Comparison of ENCODE assay signal across 29 mouse cellular contexts in genomic region chr2:167858346-167858745, GRCm38 (mm10).
A peak's percentile ranks its signal among the peaks of the same experiment; 100 is the strongest.
DNase-seq lines count a peak whose midpoint lies in the region; ATAC-seq and TF ChIP-seq lines count a peak whose summit lies in the region.
"Had no signal": no experiment of that assay in that cellular context is flagged by ENCODE, and none has a peak within 500 bp of the region (broad histone marks: within the 10 kb centered on the region; RNA-seq: fewer than 3 reads in every experiment).

No protein-coding gene starts in this region.

- TF ChIP-seq EP300 in liver, postnatal 0 days (IDR thresholded peaks at IDR 0.05; ENCODE audit: low read depth) = no peak

- ATAC-seq in heart, embryonic 11.5 days (replicated peaks; ENCODE audit: insufficient number of reproducible peaks, low FRiP score, low TSS enrichment) = no peak
- no peak for ATAC-seq in hindbrain, embryonic 11.5 days (ENCODE audit: low FRiP score)
- ATAC-seq in hindbrain, embryonic 14.5 days (ENCODE audit: low FRiP score) = no peak
- ATAC-seq in liver, postnatal 0 days = no peak
- ATAC-seq in liver, embryonic 11.5 days (replicated peaks; ENCODE audit: low FRiP score) = no peak
- ATAC-seq: activated CD4-positive, CD25-positive, alpha-beta regulatory T cell, adult 4 months; CD4-positive, CD25-positive, alpha-beta regulatory T cell, adult 4 months; forebrain, embryonic 14.5 days; forebrain, embryonic 16.5 days; Patski had no signal

- no peak for TF ChIP-seq CTCF in liver, postnatal 0 days (IDR thresholded peaks at IDR 0.05; ENCODE audit: low read depth)

- no peak overlapping the region for H3K4me2 ChIP-seq in heart, embryonic 11.5 days
- H3K4me2 ChIP-seq in hindbrain, embryonic 11.5 days (replicated peaks; ENCODE audit: low read depth, low read length) = no peak overlapping the region
- H3K4me2 ChIP-seq in hindbrain, embryonic 14.5 days (replicated peaks) = no peak overlapping the region
- no peak overlapping the region; the same call in 1 of the 2 replicates for H3K4me2 ChIP-seq in liver, postnatal 0 days (ENCODE audit: low read depth, low read length)
- no peak overlapping the region for H3K4me2 ChIP-seq in liver, embryonic 11.5 days
- H3K4me2 ChIP-seq: embryonic facial prominence, embryonic 13.5 days; embryonic facial prominence, embryonic 15.5 days; forebrain, embryonic 12.5 days had no signal

- H3K36me3 ChIP-seq in heart, embryonic 10.5 days = no peaks in the 10 kb centered on the region
- H3K36me3 ChIP-seq in heart, embryonic 11.5 days (ENCODE audit: control insufficient read depth, insufficient read depth, low read length) = no peaks in the 10 kb centered on the region
- no peaks in the 10 kb centered on the region for H3K36me3 ChIP-seq in hindbrain, embryonic 11.5 days (ENCODE audit: control insufficient read depth, insufficient read depth, low read length)
- H3K36me3 ChIP-seq in hindbrain, embryonic 14.5 days (replicated peaks; ENCODE audit: control insufficient read depth, insufficient read depth) = no peaks in the 10 kb centered on the region
- H3K36me3 ChIP-seq in liver, postnatal 0 days (replicated peaks; ENCODE audit: insufficient read depth, low read length) = no peaks in the 10 kb centered on the region
- no peaks in the 10 kb centered on the region for H3K36me3 ChIP-seq in liver, embryonic 11.5 days (ENCODE audit: control insufficient read depth, insufficient read depth, low read length)
- H3K36me3 ChIP-seq: embryonic facial prominence, embryonic 13.5 days; embryonic facial prominence, embryonic 15.5 days; forebrain, embryonic 10.5 days; forebrain, embryonic 12.5 days; G1E had no signal

- H3K4me1 ChIP-seq in heart, embryonic 10.5 days = peaks cover 74% of the 10 kb centered on the region
- H3K4me1 ChIP-seq in heart, embryonic 11.5 days (ENCODE audit: control insufficient read depth, insufficient read depth, low read length) = peaks cover 32% of the 10 kb centered on the region
- H3K4me1 ChIP-seq in hindbrain, embryonic 11.5 days (replicated peaks; ENCODE audit: control insufficient read depth, insufficient read depth, low read length) = no peaks in the 10 kb centered on the region; the same call in 1 of the 2 replicates
- H3K4me1 ChIP-seq in hindbrain, embryonic 14.5 days (replicated peaks; ENCODE audit: control insufficient read depth, insufficient read depth, low read length) = no peaks in the 10 kb centered on the region
- peaks cover 32% of the 10 kb centered on the region for H3K4me1 ChIP-seq in liver, postnatal 0 days (ENCODE audit: insufficient read depth)
- 0 out of 2 replicates have a peak, but pooled peaks cover 6% of the 10 kb centered on the region for H3K4me1 ChIP-seq in liver, embryonic 11.5 days (replicated peaks; ENCODE audit: control insufficient read depth, insufficient read depth, low read length)

- H3K27me3 ChIP-seq in heart, embryonic 10.5 days (ENCODE audit: insufficient read depth, poor library complexity, severe bottlenecking) = 0 out of 2 replicates have a peak, but pooled peaks cover 4% of the 10 kb centered on the region
- H3K27me3 ChIP-seq in heart, embryonic 11.5 days (ENCODE audit: control insufficient read depth, insufficient read depth, low read length) = peaks cover 6% of the 10 kb centered on the region; the same call in 1 of the 2 replicates
- H3K27me3 ChIP-seq in hindbrain, embryonic 11.5 days (ENCODE audit: control insufficient read depth, insufficient read depth, low read length) = no peaks in the 10 kb centered on the region
- no peaks in the 10 kb centered on the region for H3K27me3 ChIP-seq in hindbrain, embryonic 14.5 days (ENCODE audit: control insufficient read depth, insufficient read depth, low read length)
- no peaks in the 10 kb centered on the region for H3K27me3 ChIP-seq in liver, postnatal 0 days (ENCODE audit: insufficient read depth, low read length)
- peaks cover under 1% of the 10 kb centered on the region; the same call in 1 of the 2 replicates for H3K27me3 ChIP-seq in liver, embryonic 11.5 days (replicated peaks; ENCODE audit: control insufficient read depth, insufficient read depth, low read length)
- H3K27me3 ChIP-seq: embryonic facial prominence, embryonic 13.5 days; embryonic facial prominence, embryonic 15.5 days; forebrain, embryonic 12.5 days; Patski had no signal

- 63% methylated on average over 10 of the region's 10 CpGs for WGBS in heart, embryonic 10.5 days
- WGBS in heart, embryonic 11.5 days (ENCODE audit: insufficient replicate concordance) = 65% methylated on average over 10 of the region's 10 CpGs
- 72% methylated on average over 10 of the region's 10 CpGs for WGBS in hindbrain, embryonic 11.5 days
- 70% methylated on average over 10 of the region's 10 CpGs for WGBS in hindbrain, embryonic 14.5 days
- WGBS in liver, postnatal 0 days (ENCODE audit: insufficient replicate concordance) = 64% methylated on average over 10 of the region's 10 CpGs
- WGBS in liver, embryonic 11.5 days = 66% methylated on average over 10 of the region's 10 CpGs

- H3K27ac ChIP-seq in heart, embryonic 10.5 days = peak overlapping the region; percentile 48
- no peak overlapping the region for H3K27ac ChIP-seq in heart, embryonic 11.5 days (ENCODE audit: low read depth, low read length)
- no peak overlapping the region for H3K27ac ChIP-seq in hindbrain, embryonic 11.5 days (ENCODE audit: low read depth, low read length)
- no peak overlapping the region for H3K27ac ChIP-seq in hindbrain, embryonic 14.5 days
- peak overlapping the region; percentile 84 for H3K27ac ChIP-seq in liver, postnatal 0 days (ENCODE audit: low read depth)
- H3K27ac ChIP-seq in liver, embryonic 11.5 days (ENCODE audit: low read depth, low read length) = no peak overlapping the region
- H3K27ac ChIP-seq: embryonic facial prominence, embryonic 13.5 days; embryonic facial prominence, embryonic 15.5 days; forebrain, embryonic 10.5 days; forebrain, embryonic 12.5 days had no signal

- H3K4me3 ChIP-seq in heart, embryonic 10.5 days = no peak overlapping the region
- no peak overlapping the region for H3K4me3 ChIP-seq in heart, embryonic 11.5 days (ENCODE audit: low read depth, low read length)
- no peak overlapping the region for H3K4me3 ChIP-seq in hindbrain, embryonic 11.5 days (ENCODE audit: low read depth, low read length)
- no peak overlapping the region for H3K4me3 ChIP-seq in hindbrain, embryonic 14.5 days (replicated peaks; ENCODE audit: low read length)
- H3K4me3 ChIP-seq in liver, postnatal 0 days (ENCODE audit: low read depth, low read length) = no peak overlapping the region
- H3K4me3 ChIP-seq in liver, embryonic 11.5 days (ENCODE audit: low read depth, low read length) = no peak overlapping the region
- H3K4me3 ChIP-seq: embryonic facial prominence, embryonic 13.5 days; embryonic facial prominence, embryonic 15.5 days; erythroblast, embryonic 14.5 days; forebrain, embryonic 10.5 days; forebrain, embryonic 12.5 days had no signal

- H3K9me3 ChIP-seq in heart, embryonic 10.5 days = 0 out of 2 replicates have a peak, but pooled peaks cover 3% of the 10 kb centered on the region
- H3K9me3 ChIP-seq in heart, embryonic 11.5 days (replicated peaks; ENCODE audit: control insufficient read depth, low read length) = no peaks in the 10 kb centered on the region
- H3K9me3 ChIP-seq in hindbrain, embryonic 11.5 days (ENCODE audit: control insufficient read depth, low read length) = no peaks in the 10 kb centered on the region
- no peaks in the 10 kb centered on the region for H3K9me3 ChIP-seq in hindbrain, embryonic 14.5 days (ENCODE audit: control insufficient read depth, low read length)
- no peaks in the 10 kb centered on the region for H3K9me3 ChIP-seq in liver, postnatal 0 days (ENCODE audit: low read length)
- H3K9me3 ChIP-seq in liver, embryonic 11.5 days (ENCODE audit: control insufficient read depth, low read length) = no peaks in the 10 kb centered on the region
- H3K9me3 ChIP-seq: embryonic facial prominence, embryonic 13.5 days; embryonic facial prominence, embryonic 15.5 days; forebrain, embryonic 10.5 days; forebrain, embryonic 12.5 days; G1E had no signal

- DNase-seq in adrenal gland, postnatal 14 days = peak; percentile 42
- no peak for DNase-seq in adrenal gland, postnatal 10 days
- DNase-seq in heart, embryonic 10.5 days (ENCODE audit: low spot score) = no peak
- no peak for DNase-seq in hindbrain, embryonic 11.5 days (ENCODE audit: low spot score)
- no peak for DNase-seq in hindbrain, embryonic 14.5 days (ENCODE audit: low spot score)
- DNase-seq in liver, postnatal 0 days = no peak
- no peak for DNase-seq in liver, embryonic 11.5 days (ENCODE audit: low spot score)
- DNase-seq: adrenal gland, adult 8-10 months; adrenal gland, postnatal 36 days; B cell, adult 2 months; cerebellum, adult 11 months; cerebellum, adult 18-20 months; cerebellum, adult 8-10 months; cerebellum, adult 9-11 months; cerebellum, postnatal 14 days; cerebellum, postnatal 36 days; embryo, embryonic 11 days had no signal

- H3K9ac ChIP-seq in heart, embryonic 11.5 days (ENCODE audit: low read depth, low read length) = no peak overlapping the region
- H3K9ac ChIP-seq in hindbrain, embryonic 11.5 days (ENCODE audit: low read depth, low read length) = peak overlapping the region; percentile 15; the same call in 1 of the 2 replicates
- no peak overlapping the region for H3K9ac ChIP-seq in hindbrain, embryonic 14.5 days
- H3K9ac ChIP-seq in liver, postnatal 0 days (replicated peaks) = no peak overlapping the region
- no peak overlapping the region for H3K9ac ChIP-seq in liver, embryonic 11.5 days (ENCODE audit: low read depth, low read length)
- H3K9ac ChIP-seq: embryonic facial prominence, embryonic 13.5 days; embryonic facial prominence, embryonic 15.5 days; forebrain, embryonic 12.5 days had no signal

Comparison
In these comparisons a context has a peak if more than half of its experiments do, and no peak if none do; other contexts are left out.
1. H3K27ac ChIP-seq: peak in heart, embryonic 10.5 days (single experiment) and liver, postnatal 0 days (single experiment); none in heart, embryonic 11.5 days (single experiment), hindbrain, embryonic 11.5 days (single experiment), hindbrain, embryonic 14.5 days (single experiment) and liver, embryonic 11.5 days (single experiment).